Mouse (Mus musculus): ENCODE results near the gene Plekha8. TPM values are rescaled to one million over a fixed set of nuclear protein-coding genes. Genes with fewer than 3 reads are reported as not detected.

Gene Plekha8
- polyA plus RNA-seq, 1 experiment, result 2.0 TPM

DNA sequence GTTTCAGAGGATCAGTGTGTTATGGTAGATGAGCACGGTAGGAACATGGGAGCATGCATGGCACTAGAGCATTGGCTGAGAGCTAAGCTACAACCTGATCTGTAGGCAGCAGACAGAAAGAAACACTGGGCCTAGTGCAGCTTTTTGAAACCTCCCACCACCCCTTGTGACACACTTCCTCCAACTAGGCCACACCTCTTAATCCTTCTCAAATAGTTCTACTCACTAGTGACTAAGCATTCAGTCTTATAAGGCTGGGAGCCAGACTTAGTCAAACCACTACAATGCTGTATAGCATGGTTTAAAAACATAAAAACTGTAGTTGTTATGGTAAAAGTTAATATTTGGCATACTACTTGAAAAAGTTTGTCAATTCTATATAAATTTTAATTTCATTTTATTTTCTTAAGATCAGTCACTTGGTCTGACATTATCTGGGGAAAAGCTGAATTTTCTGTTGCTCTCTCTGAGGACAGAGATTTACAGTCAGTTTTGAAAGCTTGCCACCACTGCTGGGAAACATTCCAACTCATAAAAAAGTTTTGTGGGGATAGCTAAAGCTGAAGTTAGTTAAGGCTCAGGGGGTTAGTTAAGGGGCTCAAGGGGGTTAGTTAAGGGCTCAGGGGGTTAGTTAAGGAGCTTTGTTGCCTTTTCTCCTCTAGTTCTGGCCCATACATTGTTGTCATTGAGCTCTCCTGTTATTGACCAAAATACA lies 9.2 kb downstream of the Plekha8 start:
- TF ChIP-seq CTCF (IDR thresholded peaks at IDR 0.05; ENCODE audit: control insufficient read depth, insufficient read depth, low read length) (no peak), POLR2A (IDR thresholded peaks at IDR 0.05; ENCODE audit: borderline replicate concordance, control insufficient read depth, low read depth, low read length) (no peak)
- Histone ChIP-seq H3K4me3 (replicated peaks; ENCODE audit: control insufficient read depth, low read depth, low read length) (no peak overlapping the region), H3K27ac (ENCODE audit: control insufficient read depth, insufficient read depth, low read depth, low read length, poor library complexity) (no peak overlapping the region), H3K4me1 (ENCODE audit: control insufficient read depth, insufficient read depth, low read length) (no peaks in the 10 kb centered on the region)
- 94% methylated on average over 1 of the region's 1 CpGs for WGBS

DNA sequence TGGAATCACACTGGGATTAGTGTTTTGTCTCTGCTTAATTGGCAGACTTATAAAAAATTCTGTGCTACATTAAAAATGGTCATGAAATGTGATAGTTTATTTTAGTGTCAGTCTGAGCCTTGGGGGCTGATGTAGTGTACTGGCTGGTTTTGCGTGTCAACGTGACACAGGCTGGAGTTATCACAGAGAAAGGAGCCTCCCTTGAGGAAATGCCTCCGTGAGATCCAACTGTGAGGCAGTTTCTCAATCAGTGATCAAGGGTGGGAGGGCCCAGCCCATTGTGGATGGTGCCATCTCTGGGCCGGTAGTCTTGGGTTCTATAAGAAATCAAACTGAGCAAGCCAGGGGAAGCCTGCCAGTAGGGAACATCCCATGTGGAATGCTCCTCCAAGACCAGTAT lies 11.3 kb downstream of the Plekha8 start:
- no peak for TF ChIP-seq POLR2A (IDR thresholded peaks at IDR 0.05; ENCODE audit: borderline replicate concordance, control insufficient read depth, low read depth, low read length)
- TF ChIP-seq CTCF (IDR thresholded peaks at IDR 0.05; ENCODE audit: control insufficient read depth, insufficient read depth, low read length), result no peak
- WGBS, result 77% methylated on average over 4 of the region's 4 CpGs
- H3K27ac ChIP-seq (ENCODE audit: control insufficient read depth, insufficient read depth, low read depth, low read length, poor library complexity), result no peak overlapping the region
- H3K4me1 ChIP-seq (ENCODE audit: control insufficient read depth, insufficient read depth, low read length), result no peaks in the 10 kb centered on the region
- H3K4me3 ChIP-seq (replicated peaks; ENCODE audit: control insufficient read depth, low read depth, low read length), result no peak overlapping the region

DNA sequence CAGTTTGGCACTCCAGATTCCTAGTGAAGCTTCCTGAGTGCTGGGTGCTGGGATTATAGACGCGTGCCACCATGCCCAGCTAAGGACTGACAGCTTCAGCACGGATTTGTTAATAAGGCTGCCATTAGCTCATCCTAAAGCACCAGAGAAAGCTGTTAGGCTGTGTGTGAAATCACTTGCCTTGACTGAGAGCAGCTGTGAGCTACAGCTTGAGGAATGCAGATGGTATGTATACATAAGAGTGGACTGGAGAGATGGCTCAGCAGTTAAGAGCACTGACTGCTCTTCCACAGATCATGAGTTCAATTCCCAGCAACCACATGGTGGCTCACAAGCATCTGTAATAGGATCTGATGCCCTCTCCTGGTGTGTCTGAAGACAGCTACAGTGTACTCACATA lies 22.5 kb downstream of the Plekha8 start:
- no peak for TF ChIP-seq CTCF (IDR thresholded peaks at IDR 0.05; ENCODE audit: control insufficient read depth, insufficient read depth, low read length)
- TF ChIP-seq POLR2A (IDR thresholded peaks at IDR 0.05; ENCODE audit: borderline replicate concordance, control insufficient read depth, low read depth, low read length), result no peak
- 83% methylated on average over 3 of the region's 3 CpGs for WGBS
- Histone ChIP-seq H3K4me1 (ENCODE audit: control insufficient read depth, insufficient read depth, low read length) (no peaks in the 10 kb centered on the region), H3K4me3 (replicated peaks; ENCODE audit: control insufficient read depth, low read depth, low read length) (no peak overlapping the region), H3K27ac (ENCODE audit: control insufficient read depth, insufficient read depth, low read depth, low read length, poor library complexity) (no peak overlapping the region)

DNA sequence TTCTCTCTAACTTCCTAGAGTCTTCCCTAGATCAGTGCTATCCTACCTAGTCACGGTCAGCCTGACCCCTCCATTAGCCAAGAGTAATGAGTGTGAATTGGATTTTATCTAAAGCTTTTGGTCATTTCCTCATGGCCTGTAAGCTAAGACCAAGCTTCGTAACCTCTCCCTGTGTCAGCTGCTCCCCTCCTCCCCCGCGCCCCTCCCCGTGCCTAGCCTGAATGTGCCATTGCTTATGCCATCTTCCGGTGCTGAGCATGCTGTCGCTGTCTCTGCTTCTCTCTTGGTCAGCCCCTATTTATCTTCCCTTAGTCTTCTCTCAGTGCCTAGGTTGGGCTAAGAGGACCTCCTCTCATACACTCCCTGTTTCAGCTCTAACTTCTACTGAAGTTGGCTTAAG lies 24.6 kb downstream of the Plekha8 start:
- WGBS, result 84% methylated on average over 7 of the region's 7 CpGs
- TF ChIP-seq POLR2A (IDR thresholded peaks at IDR 0.05; ENCODE audit: borderline replicate concordance, control insufficient read depth, low read depth, low read length) (no peak), CTCF (IDR thresholded peaks at IDR 0.05; ENCODE audit: control insufficient read depth, insufficient read depth, low read length) (no peak)
- H3K4me3 ChIP-seq (replicated peaks; ENCODE audit: control insufficient read depth, low read depth, low read length), result no peak overlapping the region
- H3K27ac ChIP-seq (ENCODE audit: control insufficient read depth, insufficient read depth, low read depth, low read length, poor library complexity), result no peak overlapping the region
- no peaks in the 10 kb centered on the region for H3K4me1 ChIP-seq (ENCODE audit: control insufficient read depth, insufficient read depth, low read length)

DNA sequence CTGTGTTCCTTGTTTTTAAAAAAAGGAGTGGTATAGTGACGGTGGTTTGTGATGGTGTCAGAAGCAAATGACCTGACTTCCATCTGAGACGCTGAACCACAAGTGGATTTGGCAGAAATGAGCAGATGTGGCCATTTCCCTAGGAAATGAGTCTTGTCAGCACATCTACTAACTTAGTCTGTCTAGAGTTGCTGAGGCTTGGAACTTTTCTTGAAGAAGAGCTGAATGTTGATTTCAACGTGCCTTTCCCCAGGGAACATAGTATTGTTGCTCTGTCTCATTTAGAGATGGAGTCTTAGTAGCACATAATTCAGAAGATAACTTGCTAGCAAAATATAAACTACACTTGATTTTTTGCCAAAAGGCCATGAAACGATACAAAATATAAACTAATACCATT lies 25.4 kb downstream of the Plekha8 start:
- TF ChIP-seq POLR2A (IDR thresholded peaks at IDR 0.05; ENCODE audit: borderline replicate concordance, control insufficient read depth, low read depth, low read length) (no peak), CTCF (IDR thresholded peaks at IDR 0.05; ENCODE audit: control insufficient read depth, insufficient read depth, low read length) (no peak)
- no peak overlapping the region for H3K27ac ChIP-seq (ENCODE audit: control insufficient read depth, insufficient read depth, low read depth, low read length, poor library complexity)
- no peaks in the 10 kb centered on the region for H3K4me1 ChIP-seq (ENCODE audit: control insufficient read depth, insufficient read depth, low read length)
- 52% methylated on average over 4 of the region's 4 CpGs for WGBS
- no peak overlapping the region for H3K4me3 ChIP-seq (replicated peaks; ENCODE audit: control insufficient read depth, low read depth, low read length)

DNA sequence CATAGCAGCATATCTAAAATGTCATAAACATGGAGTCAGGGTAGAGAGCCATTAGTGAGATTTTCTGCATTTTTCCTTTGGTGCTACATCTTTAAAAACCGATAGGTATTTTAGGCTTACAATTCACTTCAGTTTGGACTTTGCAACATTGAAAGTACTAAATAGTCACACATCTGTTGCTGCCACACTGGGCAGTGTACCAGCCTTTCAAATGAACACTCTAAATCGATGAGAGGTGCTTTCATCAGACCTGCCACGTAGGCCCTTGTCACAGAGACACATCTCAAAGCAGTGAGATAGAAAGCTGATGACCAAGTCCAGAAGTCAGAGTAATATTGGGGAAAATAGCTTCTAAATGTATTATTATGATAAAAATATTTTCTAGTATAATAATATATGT lies 33.5 kb downstream of the Plekha8 start:
- WGBS, result 75% methylated on average over 3 of the region's 3 CpGs
- H3K4me3 ChIP-seq (replicated peaks; ENCODE audit: control insufficient read depth, low read depth, low read length), result no peak overlapping the region
- no peak for TF ChIP-seq CTCF (IDR thresholded peaks at IDR 0.05; ENCODE audit: control insufficient read depth, insufficient read depth, low read length)
- TF ChIP-seq POLR2A (IDR thresholded peaks at IDR 0.05; ENCODE audit: borderline replicate concordance, control insufficient read depth, low read depth, low read length), result no peak

DNA sequence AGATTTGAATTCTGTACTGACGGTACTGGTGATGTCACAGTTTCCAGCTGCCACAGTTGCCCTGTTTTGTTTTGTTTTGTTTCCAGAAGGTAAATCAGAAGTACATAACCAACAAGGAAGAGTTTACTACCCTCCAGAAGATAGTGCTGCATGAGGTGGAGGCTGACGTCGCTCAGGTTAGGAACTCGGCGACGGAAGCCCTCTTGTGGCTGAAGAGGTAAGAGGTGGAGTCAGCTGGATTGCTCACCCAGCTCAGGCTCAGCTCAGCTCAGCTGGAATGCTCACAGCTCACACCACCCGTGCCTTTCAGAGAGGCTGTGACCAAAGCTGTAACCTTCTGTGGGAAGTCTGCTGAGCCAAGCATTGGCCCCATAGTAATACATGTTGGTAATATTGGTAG lies 34.8 kb downstream of the Plekha8 start:
- 58% methylated on average over 7 of the region's 7 CpGs for WGBS
- Histone ChIP-seq H3K27ac (ENCODE audit: control insufficient read depth, insufficient read depth, low read depth, low read length, poor library complexity) (no peak overlapping the region), H3K4me1 (ENCODE audit: control insufficient read depth, insufficient read depth, low read length) (no peaks in the 10 kb centered on the region), H3K4me3 (replicated peaks; ENCODE audit: control insufficient read depth, low read depth, low read length) (no peak overlapping the region)
- TF ChIP-seq POLR2A (IDR thresholded peaks at IDR 0.05; ENCODE audit: borderline replicate concordance, control insufficient read depth, low read depth, low read length) (no peak), CTCF (IDR thresholded peaks at IDR 0.05; ENCODE audit: control insufficient read depth, insufficient read depth, low read length) (no peak; the same call in 1 of the 2 replicates)

More for the DNA sequence above, 33.5 kb downstream of the Plekha8 start:
- Histone ChIP-seq H3K4me1 (ENCODE audit: control insufficient read depth, insufficient read depth, low read length) (no peaks in the 10 kb centered on the region), H3K27ac (ENCODE audit: control insufficient read depth, insufficient read depth, low read depth, low read length, poor library complexity) (no peak overlapping the region)

DNA sequence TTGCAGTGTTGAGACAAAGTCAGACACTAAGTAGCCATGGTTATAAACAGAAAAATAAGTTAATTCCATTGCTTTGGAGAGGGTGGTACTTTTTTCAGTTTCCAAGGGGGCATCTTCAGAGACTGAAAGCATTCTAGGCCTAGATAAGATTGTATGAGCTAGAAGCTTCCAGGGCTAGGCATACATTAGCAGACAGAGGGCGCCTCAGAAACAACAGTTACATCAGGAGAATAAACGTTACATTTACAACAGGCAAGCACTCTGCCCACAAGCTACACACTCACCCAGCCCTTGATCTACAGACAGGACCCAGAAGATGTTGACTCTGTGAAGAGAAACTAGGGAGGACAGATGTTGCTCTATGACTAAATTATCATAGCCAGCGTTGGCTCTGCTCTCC lies 36.6 kb downstream of the Plekha8 start:
- H3K4me1 ChIP-seq (ENCODE audit: control insufficient read depth, insufficient read depth, low read length), result no peaks in the 10 kb centered on the region
- H3K27ac ChIP-seq (ENCODE audit: control insufficient read depth, insufficient read depth, low read depth, low read length, poor library complexity), result no peak overlapping the region
- H3K4me3 ChIP-seq (replicated peaks; ENCODE audit: control insufficient read depth, low read depth, low read length), result no peak overlapping the region
- TF ChIP-seq POLR2A (IDR thresholded peaks at IDR 0.05; ENCODE audit: borderline replicate concordance, control insufficient read depth, low read depth, low read length) (no peak), CTCF (IDR thresholded peaks at IDR 0.05; ENCODE audit: control insufficient read depth, insufficient read depth, low read length) (no peak)
- 59% methylated on average over 3 of the region's 3 CpGs for WGBS

DNA sequence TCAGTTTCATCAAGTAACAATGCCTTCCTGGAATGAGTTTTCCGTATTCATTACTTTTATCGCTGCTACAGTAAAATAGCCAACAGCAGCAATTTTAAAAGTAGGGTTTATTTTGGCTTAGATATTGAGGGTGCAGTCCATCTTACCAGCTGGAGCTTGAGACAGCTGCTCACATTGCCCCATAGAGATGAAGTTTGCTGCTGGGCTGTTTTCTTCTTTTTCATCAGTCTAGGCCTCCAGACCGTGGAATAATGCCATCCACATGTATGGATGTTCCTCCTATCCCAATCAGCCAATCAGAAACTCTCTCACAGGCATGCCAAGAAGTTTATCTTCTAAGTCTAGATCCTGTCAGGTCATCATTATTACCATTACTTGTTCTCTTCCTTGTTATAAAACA lies 45.0 kb downstream of the Plekha8 start:
- TF ChIP-seq CTCF (IDR thresholded peaks at IDR 0.05; ENCODE audit: control insufficient read depth, insufficient read depth, low read length), result no peak
- TF ChIP-seq POLR2A (IDR thresholded peaks at IDR 0.05; ENCODE audit: borderline replicate concordance, control insufficient read depth, low read depth, low read length), result no peak
- Histone ChIP-seq H3K27ac (ENCODE audit: control insufficient read depth, insufficient read depth, low read depth, low read length, poor library complexity) (no peak overlapping the region), H3K4me3 (replicated peaks; ENCODE audit: control insufficient read depth, low read depth, low read length) (no peak overlapping the region), H3K4me1 (ENCODE audit: control insufficient read depth, insufficient read depth, low read length) (no peaks in the 10 kb centered on the region)
- WGBS, result 88% methylated on average over 3 of the region's 3 CpGs

Data from bone marrow, adult 2 months (tissue).